Mouse (Mus musculus): ENCODE data around the gene Gja10. TPM values are rescaled to one million over a fixed set of nuclear protein-coding genes. Genes with fewer than 3 reads are reported as not detected.

Gja10 gene
- polyA plus RNA-seq, 1 experiment from 2014 or later, result not detected

GRCm38 (mm10) chr4:32572118-32572517 is 30.4 kb downstream of the Gja10 start:
- WGBS, result 61% methylated on average over 1 of the region's 1 CpGs
- Histone ChIP-seq H3K4me3 (no peak overlapping the region), H3K4me1 (peaks cover 27% of the 10 kb centered on the region), H3K27ac (no peak overlapping the region), H3K27me3 (ENCODE audit: low read depth, poor library complexity, severe bottlenecking) (no peaks in the 10 kb centered on the region), H3K36me3 (peaks cover 22% of the 10 kb centered on the region), H3K9me3 (replicated peaks) (no peaks in the 10 kb centered on the region)
- peak; percentile 51 for DNase-seq (ENCODE audit: low spot score)

- DNase-seq (ENCODE audit: low spot score), result no peak
- no peak overlapping the region for H3K27ac ChIP-seq
- H3K27me3 ChIP-seq (ENCODE audit: low read depth, poor library complexity, severe bottlenecking), result no peaks in the 10 kb centered on the region
- peaks cover 18% of the 10 kb centered on the region for H3K36me3 ChIP-seq
- peaks cover 27% of the 10 kb centered on the region for H3K4me1 ChIP-seq
- H3K9me3 ChIP-seq (replicated peaks), result no peaks in the 10 kb centered on the region
- WGBS, result 64% methylated on average over 3 of the region's 3 CpGs
- H3K4me3 ChIP-seq, result no peak overlapping the region
These were observed 31.1 kb downstream of the Gja10 start for GRCm38 (mm10) chr4:32571441-32571840.

- Histone ChIP-seq H3K4me1 (peaks cover 27% of the 10 kb centered on the region), H3K9me3 (replicated peaks) (no peaks in the 10 kb centered on the region), H3K27me3 (ENCODE audit: low read depth, poor library complexity, severe bottlenecking) (no peaks in the 10 kb centered on the region), H3K4me3 (no peak overlapping the region), H3K36me3 (peaks cover 18% of the 10 kb centered on the region), H3K27ac (0 out of 2 replicates have a peak overlapping the region, but pooled peaks have one; percentile 1)
- 84% methylated on average over 8 of the region's 8 CpGs for WGBS
- DNase-seq (ENCODE audit: low spot score), result no peak
These were observed 31.6 kb downstream of the Gja10 start for GRCm38 (mm10) chr4:32570939-32571317.

GRCm38 (mm10) chr4:32569995-32570938 is 32.3 kb downstream of the Gja10 start:
- H3K27ac ChIP-seq, result peak overlapping the region; percentile 1; the same call in 1 of the 2 replicates
- H3K36me3 ChIP-seq, result peaks cover 20% of the 10 kb centered on the region
- DNase-seq (ENCODE audit: low spot score), result no peak
- no peaks in the 10 kb centered on the region for H3K27me3 ChIP-seq (ENCODE audit: low read depth, poor library complexity, severe bottlenecking)
- no peaks in the 10 kb centered on the region for H3K9me3 ChIP-seq (replicated peaks)
- peaks cover 27% of the 10 kb centered on the region for H3K4me1 ChIP-seq
- WGBS, result 73% methylated on average over 17 of the region's 17 CpGs
- H3K4me3 ChIP-seq, result no peak overlapping the region

- peaks cover 27% of the 10 kb centered on the region for H3K4me1 ChIP-seq
- peaks cover 30% of the 10 kb centered on the region for H3K36me3 ChIP-seq
- H3K9me3 ChIP-seq (replicated peaks), result no peaks in the 10 kb centered on the region
- no peaks in the 10 kb centered on the region for H3K27me3 ChIP-seq (ENCODE audit: low read depth, poor library complexity, severe bottlenecking)
- no peak for DNase-seq (ENCODE audit: low spot score)
- WGBS, result 88% methylated on average over 4 of the region's 4 CpGs
- H3K27ac ChIP-seq, result no peak overlapping the region
- no peak overlapping the region for H3K4me3 ChIP-seq
These were observed 33.5 kb downstream of the Gja10 start for GRCm38 (mm10) chr4:32569054-32569453.

GRCm38 (mm10) chr4:32564918-32565317 is 37.6 kb downstream of the Gja10 start:
- H3K27ac ChIP-seq, result no peak overlapping the region
- no peak overlapping the region for H3K4me3 ChIP-seq
- peaks cover 21% of the 10 kb centered on the region for H3K4me1 ChIP-seq
- no peaks in the 10 kb centered on the region for H3K27me3 ChIP-seq (ENCODE audit: low read depth, poor library complexity, severe bottlenecking)
- 92% methylated on average over 8 of the region's 8 CpGs for WGBS
- DNase-seq (ENCODE audit: low spot score), result no peak
- H3K36me3 ChIP-seq, result peaks cover 56% of the 10 kb centered on the region
- no peaks in the 10 kb centered on the region for H3K9me3 ChIP-seq (replicated peaks)

GRCm38 (mm10) chr4:32564416-32564815 is 38.1 kb downstream of the Gja10 start:
- WGBS, result 81% methylated on average over 7 of the region's 7 CpGs
- Histone ChIP-seq H3K4me1 (peaks cover 19% of the 10 kb centered on the region), H3K4me3 (no peak overlapping the region), H3K9me3 (replicated peaks) (no peaks in the 10 kb centered on the region), H3K27me3 (ENCODE audit: low read depth, poor library complexity, severe bottlenecking) (no peaks in the 10 kb centered on the region), H3K36me3 (peaks cover 56% of the 10 kb centered on the region), H3K27ac (no peak overlapping the region)
- no peak for DNase-seq (ENCODE audit: low spot score)

GRCm38 (mm10) chr4:32562319-32563115 is 40.0 kb downstream of the Gja10 start:
- Histone ChIP-seq H3K4me3 (no peak overlapping the region), H3K27me3 (ENCODE audit: low read depth, poor library complexity, severe bottlenecking) (no peaks in the 10 kb centered on the region), H3K36me3 (peaks cover 67% of the 10 kb centered on the region), H3K4me1 (peaks cover 12% of the 10 kb centered on the region), H3K9me3 (replicated peaks) (no peaks in the 10 kb centered on the region), H3K27ac (no peak overlapping the region)
- DNase-seq (ENCODE audit: low spot score), result no peak
- WGBS, result 96% methylated on average over 35 of the region's 35 CpGs

GRCm38 (mm10) chr4:32561555-32562095 is 40.9 kb downstream of the Gja10 start:
- H3K27ac ChIP-seq, result no peak overlapping the region
- H3K36me3 ChIP-seq, result peaks cover 68% of the 10 kb centered on the region
- DNase-seq (ENCODE audit: low spot score), result no peak
- H3K4me3 ChIP-seq, result no peak overlapping the region
- peaks cover 12% of the 10 kb centered on the region for H3K4me1 ChIP-seq
- H3K27me3 ChIP-seq (ENCODE audit: low read depth, poor library complexity, severe bottlenecking), result no peaks in the 10 kb centered on the region
- no peaks in the 10 kb centered on the region for H3K9me3 ChIP-seq (replicated peaks)
- WGBS, result 68% methylated on average over 12 of the region's 12 CpGs

- WGBS, result 54% methylated on average over 8 of the region's 8 CpGs
- Histone ChIP-seq H3K36me3 (peaks cover 61% of the 10 kb centered on the region), H3K27me3 (ENCODE audit: low read depth, poor library complexity, severe bottlenecking) (no peaks in the 10 kb centered on the region), H3K4me1 (peaks cover 12% of the 10 kb centered on the region), H3K27ac (no peak overlapping the region), H3K9me3 (replicated peaks) (no peaks in the 10 kb centered on the region), H3K4me3 (no peak overlapping the region)
- no peak for DNase-seq (ENCODE audit: low spot score)
These were observed 41.6 kb downstream of the Gja10 start for GRCm38 (mm10) chr4:32560724-32561554.

GRCm38 (mm10) chr4:32560246-32560645 is 42.3 kb downstream of the Gja10 start:
- Histone ChIP-seq H3K4me1 (peaks cover 12% of the 10 kb centered on the region), H3K4me3 (no peak overlapping the region), H3K27me3 (ENCODE audit: low read depth, poor library complexity, severe bottlenecking) (no peaks in the 10 kb centered on the region), H3K36me3 (peaks cover 54% of the 10 kb centered on the region), H3K9me3 (replicated peaks) (no peaks in the 10 kb centered on the region), H3K27ac (0 out of 2 replicates have a peak overlapping the region, but pooled peaks have one; percentile 12)
- no peak for DNase-seq (ENCODE audit: low spot score)
- 11% methylated on average over 6 of the region's 6 CpGs for WGBS

- Histone ChIP-seq H3K36me3 (peaks cover 16% of the 10 kb centered on the region), H3K27ac (no peak overlapping the region), H3K4me1 (peaks cover 8% of the 10 kb centered on the region), H3K9me3 (replicated peaks) (no peaks in the 10 kb centered on the region), H3K27me3 (ENCODE audit: low read depth, poor library complexity, severe bottlenecking) (no peaks in the 10 kb centered on the region), H3K4me3 (no peak overlapping the region)
- WGBS, result 94% methylated on average over 7 of the region's 7 CpGs
- no peak for DNase-seq (ENCODE audit: low spot score)
These were observed 47.1 kb downstream of the Gja10 start for GRCm38 (mm10) chr4:32555506-32555905.
